Mouse (Mus musculus) Muller cell, postnatal 12 days (primary cell): ENCODE data around the gene Elovl6.

Source experiments
- DNase-seq: peaks from one replicate; pipeline ENCODE4 v3.0.0-alpha.2; 2015; ENCODE audit errors: inconsistent ontology term

The Elovl6 gene

DNA sequence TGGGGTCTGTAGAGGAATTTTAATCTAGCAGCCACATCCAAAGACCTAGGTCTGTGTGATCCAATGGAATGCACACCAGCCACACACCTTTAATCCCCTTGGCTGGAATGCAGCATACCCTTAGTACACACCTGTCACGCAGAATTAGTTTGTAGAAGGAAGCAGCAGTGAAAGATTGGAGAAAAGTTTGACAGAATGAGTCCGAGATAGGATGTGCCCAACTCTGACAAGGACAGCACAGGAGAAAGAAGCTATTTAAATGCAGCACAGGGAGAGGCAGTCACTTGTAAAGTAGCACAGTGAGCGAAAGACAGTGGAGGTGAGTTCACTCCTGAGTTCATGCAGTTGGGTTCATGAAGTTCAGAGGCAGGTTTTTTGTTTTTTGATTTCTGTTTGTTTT is 11.2 kb downstream of the Elovl6 start:
- DNase-seq, result no peak

DNA sequence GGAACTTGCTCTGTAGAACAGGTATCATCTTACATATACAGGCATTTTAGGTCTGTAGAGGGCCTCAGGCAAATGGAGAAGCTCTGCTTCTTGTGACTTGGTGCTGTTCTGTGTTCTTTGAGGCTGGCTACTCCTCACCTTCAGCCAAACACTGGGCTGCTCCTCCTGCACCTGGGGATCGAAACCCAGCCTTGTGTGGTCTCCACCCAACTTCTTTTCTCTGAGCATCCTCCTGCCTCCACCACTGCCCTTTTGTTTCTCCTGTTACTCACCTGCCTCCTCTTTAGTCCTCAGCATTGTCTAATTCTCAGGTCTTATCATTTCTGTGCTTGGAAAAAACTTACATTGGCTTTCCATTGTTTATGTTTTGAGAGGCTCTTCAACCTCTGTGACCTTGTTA is 12.1 kb downstream of the Elovl6 start:
- no peak for DNase-seq

DNA sequence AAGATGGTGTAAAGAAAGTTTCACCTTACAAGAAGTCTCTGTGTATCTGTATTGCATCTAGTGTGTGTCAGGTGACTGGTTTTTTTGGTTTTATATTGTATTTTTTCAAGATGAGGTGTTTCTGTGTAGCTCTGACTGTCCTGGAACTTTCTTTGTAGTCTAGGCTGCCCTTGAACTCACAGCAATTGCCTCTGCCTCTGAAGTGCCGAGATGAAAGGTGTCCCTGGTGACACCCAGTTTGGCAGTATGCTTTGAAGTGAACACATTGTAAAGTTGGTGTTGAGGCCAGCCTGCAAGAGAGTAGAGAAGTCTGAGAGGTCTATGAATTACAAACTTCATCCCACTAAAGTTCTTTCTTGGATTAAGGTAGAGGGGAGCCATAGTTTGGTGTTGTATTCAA is 13.1 kb downstream of the Elovl6 start:
- no peak for DNase-seq

DNA sequence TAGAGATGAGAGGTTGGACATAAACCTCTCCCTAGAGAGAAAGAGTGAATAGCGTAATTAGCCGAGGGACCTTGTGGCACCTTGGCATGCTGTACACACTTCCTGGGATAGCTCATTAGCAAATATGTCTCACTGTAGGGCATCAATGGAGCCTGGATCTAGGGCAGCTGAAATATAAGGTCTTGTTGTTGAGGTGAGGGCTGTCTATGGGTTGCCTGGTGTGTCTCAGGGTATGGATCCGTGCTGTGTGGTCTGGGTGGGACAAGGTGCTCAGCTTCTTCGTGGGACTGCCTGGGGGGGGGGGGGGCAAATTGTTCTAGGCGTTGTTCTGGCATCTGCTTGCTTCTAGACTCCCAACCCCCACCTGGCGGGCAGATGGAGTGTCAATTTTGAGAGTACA is 13.6 kb downstream of the Elovl6 start:
- no peak for DNase-seq

DNA sequence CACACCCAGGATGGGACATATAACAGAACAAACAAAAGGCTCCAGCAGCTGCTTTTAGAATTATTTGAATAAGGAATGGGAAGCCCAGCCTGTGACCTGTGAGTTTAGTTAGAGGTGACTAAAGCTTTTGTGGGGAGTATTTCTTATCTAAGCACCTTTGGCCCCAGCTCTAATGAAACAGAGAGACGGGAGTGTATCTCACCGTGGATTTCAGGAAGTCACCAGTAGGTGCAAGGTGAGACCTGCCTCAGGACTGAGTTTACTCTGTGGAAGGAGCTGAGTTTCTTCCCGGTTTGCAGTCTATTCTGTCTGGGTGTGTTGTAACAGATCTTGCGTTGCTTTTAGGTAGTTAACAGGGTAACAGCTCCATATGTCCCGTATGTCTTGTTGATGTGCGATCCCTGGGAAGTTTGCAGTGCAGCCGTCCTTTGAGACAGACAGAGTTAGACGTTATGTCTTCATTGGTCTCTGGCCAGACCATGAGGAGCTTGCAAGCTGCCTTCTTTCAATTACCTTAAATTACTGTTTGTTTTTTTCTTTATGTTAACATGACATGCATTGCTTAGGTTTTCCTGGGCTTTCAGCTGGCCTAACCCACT is 15.8 kb downstream of the Elovl6 start:
- DNase-seq, result no peak

DNA sequence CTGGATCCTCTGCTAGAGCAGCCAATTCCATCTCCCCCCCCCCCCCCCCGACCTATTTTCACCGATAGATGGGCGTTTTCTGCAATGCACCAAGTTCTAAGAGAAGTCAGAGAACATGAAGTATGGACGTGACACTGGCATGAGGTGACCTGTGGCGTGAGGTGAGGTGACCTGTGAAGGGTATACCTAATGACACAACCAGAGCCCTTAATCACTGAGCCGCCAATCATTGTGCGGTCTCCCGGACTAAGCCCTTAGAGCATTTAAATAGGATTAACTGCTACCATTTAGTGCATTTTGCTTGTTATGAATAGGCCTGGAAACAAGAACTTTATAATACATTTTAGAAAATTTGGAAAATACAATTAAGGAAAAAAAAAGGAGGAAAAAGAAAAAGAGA is 16.6 kb downstream of the Elovl6 start:
- no peak for DNase-seq

DNA sequence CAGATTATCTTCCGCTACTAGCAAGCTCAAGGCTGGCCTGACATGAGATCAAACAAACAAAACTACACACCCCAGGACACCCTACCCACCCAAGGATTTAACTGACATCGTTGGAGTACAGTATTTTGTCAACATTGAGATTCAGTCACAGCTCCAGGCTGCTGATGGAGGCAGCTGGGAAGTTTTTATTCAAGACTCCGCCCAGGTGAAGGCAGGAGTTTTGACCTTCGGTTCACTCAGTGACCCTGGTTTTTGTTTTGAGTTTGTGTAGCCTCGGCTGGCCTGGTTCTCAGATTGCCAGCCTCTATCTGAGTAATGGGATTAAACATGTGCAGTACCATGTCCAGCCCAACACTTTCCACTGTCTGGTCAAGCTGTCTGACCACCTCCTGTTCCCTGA is 17.4 kb downstream of the Elovl6 start:
- no peak for DNase-seq

DNA sequence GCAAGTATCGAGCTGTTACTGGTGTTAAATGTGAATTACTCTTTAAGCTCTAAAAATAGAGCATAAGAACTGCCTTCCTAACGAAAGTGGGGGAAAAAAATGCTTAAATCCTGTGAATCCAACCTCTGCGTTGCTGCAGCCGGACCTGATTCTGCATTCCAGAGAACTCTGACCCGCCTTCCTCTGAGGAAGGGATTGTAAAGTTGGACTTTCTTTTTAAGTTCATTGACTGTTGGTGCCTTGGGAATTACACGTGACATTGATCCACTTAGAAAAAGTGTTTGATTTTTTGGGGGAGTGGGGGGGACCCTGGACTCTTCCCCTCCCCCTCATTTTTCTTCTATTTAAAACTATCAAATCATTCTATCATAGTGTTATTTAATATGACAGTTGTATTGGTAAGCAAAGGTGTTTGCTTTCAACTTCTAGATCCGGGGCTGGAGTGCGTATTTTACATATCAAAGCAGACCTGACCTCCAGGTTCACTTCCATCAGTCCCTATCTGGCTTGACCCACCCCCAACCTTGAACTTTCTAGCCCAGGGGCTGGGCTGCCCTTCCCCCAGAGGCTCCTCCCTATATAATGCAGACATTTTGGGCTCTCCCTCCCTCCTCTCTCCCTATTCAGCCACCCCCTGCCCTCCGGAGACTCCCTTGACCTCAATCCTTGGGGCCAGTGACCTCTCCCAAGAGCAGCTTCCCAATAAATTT is 19.6 kb downstream of the Elovl6 start:
- no peak for DNase-seq

DNA sequence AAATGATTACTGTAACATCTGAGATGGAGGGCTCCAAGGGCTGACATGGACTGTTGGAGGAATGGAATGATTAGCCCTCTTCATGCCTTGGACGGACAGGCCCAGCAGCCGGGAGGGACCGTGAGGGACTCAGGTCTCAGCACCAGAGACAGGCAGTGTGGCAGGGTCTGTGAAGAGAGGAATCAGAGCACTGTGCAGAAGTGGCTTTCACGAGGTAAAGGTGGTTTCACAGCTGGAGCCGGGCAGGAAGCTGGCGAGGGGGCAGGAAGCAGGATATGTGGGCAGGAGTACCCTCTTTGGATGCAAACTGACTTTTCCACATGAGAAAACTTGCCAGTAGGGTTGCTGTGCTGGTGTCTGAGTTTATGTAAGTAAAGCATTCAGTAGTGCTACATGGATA is 20.2 kb downstream of the Elovl6 start:
- DNase-seq, result no peak

DNA sequence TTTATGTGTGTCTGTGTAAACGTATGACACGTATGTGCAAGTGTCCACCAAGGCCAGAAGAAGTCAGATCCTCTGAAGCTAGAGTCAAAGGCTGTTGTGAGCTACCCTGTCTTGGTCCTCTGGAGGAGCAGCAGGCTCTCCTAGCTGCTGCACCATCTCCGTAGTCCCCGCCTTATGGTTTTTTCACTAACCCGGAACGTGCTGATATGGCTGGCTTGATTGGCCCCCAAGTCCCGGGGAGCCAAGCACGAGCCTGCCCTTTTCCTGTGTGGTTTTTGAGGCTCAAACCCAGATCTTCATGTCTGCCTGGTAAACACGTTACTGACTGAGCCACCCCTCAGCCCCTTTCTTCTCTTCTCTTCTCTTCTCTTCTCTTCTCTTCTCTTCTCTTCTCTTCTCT is 21.0 kb downstream of the Elovl6 start:
- DNase-seq, result no peak

DNA sequence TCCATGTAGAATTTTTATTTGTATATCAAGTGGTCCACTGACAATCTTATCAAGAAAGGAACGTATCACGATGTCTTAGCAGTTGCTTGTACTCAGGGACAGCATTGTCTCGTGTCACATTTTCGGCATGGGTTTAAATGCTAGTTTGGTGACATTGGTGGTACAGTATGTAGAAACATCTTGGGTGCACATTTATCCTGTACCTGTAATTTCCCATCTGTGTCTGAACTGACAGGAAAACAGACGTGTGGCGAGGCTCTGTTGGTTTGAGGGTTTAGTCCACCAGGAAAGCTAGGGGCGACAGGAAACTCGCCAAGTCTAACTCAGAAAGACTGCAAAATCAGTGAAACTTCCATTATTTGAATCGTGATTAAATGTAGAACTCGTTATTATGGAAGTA is 21.5 kb downstream of the Elovl6 start:
- DNase-seq, result no peak

DNA sequence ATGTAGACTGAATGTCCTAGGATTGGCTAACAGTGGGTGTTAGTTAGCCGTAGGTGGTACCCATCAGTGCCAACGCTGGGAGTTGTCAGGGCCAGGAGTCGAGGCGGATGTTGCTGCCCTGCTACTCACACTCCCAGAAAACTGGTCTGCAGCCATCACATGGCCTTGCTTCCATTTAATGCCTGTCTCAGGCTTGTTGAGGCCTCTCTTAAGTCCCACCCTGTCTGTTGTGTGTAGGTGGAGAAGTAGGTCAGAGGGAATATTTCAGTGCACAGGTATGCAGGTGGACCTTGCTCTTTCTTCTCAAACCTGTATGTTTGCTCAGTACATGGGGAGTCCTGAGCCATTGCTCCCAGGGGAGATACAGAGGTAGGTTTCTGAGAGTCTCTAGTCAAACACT is 22.3 kb downstream of the Elovl6 start:
- DNase-seq, result no peak

DNA sequence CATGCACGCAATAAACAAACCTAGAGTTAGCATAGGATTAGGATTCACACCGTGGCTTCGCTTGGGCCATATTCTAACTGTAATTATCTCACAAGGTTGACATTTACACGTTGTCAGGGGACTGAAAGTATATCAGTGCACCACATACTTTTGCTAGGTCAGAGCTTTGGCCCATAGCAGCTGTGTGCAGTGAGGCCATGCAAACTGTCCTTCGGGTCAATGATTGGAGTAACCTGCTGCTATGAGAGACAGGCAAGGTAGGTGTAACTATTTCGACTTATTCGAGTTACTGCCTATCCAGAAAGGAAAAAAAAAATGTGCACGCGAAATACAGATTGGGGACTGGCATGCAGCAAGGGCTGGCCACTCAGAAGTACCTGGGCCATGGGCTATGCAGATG is 24.9 kb downstream of the Elovl6 start:
- no peak for DNase-seq

DNA sequence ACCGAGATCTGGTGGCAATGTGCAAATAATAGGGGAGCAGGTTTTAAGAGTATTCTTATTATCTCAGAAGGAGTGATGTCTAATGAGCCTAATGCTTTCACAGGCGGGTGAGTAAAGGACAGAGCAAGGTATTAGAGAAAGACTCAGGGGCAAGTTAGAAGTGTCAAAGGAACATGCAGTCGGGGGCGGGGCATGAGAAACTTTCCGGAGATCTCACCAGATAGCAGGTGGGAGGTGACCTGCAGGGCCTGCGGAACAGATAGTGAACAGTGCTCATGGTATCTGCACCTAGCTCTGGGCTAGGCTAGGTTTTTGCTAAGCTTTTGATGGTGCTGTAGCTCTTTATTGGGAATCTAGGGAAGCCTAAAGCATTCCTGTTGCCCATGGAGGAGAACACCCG is 25.4 kb downstream of the Elovl6 start:
- no peak for DNase-seq

DNA sequence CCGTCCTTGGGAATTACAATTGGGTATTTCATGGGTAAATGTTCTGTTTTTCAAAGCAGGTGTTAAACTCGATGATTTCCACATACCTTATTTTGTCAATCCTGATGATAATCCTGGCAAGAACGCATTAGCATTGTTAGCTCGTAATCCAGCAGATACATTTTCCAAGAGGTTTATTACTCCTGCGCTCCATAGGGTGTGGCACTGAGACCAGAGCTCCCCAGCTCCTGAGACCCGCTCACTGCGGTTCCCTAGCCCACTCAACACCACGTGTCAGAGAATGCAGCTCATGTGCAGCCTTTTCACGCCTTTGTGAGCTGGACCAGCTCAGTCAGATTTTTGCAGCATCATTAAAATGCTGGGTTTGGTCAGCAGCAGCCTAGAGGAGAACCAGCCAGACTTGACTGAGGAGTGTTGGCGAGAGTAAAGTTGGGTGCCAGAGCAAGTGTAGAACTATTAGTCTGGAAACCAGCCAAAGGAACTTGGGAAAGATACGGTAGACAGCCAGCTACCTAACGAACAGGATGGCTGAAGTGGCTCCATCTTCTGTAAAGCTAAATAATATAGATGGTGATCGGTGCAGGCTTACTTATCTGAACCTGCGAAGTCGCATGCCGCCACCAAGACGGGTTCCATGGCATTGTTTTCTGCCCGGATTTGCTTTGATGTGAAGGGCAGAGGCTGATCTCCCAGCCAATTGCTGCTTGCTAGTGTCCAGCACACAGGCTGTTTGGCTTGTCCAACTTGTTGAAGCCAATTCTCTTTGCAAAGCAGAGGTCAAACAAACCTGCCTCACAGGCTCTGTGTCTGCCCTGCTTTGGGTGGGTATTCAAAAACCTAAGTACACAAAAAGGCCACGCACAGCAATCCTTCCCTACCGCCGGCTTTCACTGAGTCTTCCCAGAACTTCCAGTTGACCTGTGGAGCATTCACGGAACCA is 26.1 kb downstream of the Elovl6 start:
- DNase-seq, result no peak

DNA sequence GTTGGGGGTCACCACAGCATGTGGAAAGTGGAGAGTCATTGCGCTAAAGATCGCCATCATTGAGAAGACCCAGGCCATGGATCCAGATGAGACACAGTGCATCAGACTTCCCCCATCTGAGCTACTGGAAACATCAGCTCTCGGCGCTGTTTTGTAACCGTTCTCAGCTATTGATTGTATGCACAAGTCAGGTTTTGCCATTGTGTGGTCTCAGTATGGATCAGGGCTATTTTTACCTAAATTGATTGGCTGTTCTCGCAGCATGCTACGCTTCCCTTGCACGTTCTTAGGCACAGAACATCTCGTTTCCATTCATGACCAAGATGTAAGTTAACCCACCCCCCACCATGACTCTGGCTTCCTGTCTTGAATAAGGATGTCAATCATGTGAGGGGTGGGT is 27.9 kb downstream of the Elovl6 start:
- no peak for DNase-seq

DNA sequence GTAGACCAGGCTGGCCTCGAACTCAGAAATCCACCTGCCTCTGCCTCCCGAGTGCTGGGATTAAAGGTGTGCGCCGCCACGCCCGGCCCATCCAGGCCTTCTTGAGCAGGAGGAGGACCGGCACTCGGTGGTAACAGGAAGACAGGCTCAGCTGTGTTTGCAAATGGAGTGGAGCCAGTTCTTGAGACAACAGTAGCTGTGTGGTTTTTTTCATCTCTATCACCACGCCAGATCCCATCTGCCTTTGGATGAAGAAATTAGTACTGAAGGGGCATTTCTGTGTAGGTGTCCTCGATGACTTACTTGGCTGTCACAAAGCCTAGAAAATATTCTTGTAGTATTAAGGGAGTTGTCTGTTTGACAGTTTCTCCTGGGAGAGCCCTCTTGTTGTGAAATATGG is 28.9 kb downstream of the Elovl6 start:
- no peak for DNase-seq

DNA sequence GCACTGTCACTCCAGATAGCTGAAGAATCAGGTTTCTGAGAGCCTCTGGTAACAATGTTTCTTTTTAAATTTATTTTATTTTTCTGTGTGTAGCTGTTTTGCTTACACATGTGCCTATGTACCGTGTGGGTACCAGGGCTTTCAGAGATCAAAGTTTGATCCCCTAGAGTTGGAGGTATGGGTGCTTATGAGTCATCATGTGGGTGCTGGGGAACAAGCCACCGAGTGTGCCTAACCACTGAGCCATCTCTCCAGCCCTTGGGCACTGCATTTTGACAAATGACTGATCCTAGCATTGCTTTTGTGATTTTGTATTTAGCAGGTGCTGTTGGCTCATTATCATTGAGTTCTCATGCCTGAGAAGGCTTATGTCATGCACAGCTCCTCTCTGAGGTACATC is 29.7 kb downstream of the Elovl6 start:
- no peak for DNase-seq

DNA sequence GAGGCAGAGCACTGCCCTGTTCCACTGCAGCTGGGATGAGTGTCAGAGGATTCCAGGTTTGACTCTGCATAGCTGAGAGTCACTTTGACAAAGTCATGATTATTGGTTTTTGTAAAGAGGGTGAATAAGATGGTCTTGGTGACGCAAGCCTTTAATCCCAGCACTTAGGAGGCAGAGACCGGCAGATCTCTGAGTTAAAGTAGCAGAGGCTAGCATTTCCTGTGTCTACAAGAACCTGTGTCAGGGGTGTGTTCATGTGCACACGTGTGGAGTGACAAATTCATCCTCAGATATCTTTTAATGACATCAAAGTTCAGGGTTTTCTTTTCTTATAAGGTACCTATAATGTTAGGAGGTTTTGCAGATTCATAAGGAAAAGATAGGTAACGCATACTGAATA is 30.3 kb downstream of the Elovl6 start:
- no peak for DNase-seq

DNA sequence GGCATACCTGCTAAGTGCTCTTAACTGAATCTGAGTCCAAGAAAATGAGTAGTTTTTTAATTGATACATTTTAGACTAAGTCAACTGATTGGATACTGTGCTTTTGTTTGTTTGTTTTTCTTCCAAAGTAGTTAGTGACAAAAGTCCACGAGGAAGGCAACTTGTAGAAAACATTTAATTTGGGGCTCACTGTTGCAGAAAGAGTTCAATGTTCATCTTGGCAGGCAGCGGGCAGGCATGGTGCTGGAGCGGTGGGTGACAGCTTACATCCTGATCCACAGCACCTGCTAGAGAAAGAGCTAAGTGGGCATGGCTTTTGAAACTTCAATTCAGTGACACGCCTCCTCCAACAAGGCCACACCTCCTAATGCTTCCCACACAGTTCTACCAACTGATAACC is 31.7 kb downstream of the Elovl6 start:
- no peak for DNase-seq

DNA sequence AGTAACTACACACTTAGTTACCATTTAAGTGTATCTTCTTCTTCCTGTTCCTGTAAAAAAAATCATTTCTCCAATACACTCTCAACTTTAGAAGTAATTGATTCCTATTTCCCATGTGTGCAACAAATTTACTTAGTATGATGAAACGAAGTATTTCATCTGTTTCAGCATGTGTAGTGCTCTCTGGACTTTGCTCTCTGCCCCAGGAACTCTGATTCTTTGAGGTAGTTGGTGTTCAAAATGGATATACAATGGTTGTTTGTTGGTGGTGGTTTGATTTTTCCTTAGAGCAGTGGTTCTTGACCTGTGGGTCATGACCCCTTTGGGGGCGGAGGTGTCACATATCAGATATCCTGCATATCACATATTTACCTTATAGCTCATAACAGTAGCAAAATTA is 32.7 kb downstream of the Elovl6 start:
- no peak for DNase-seq

DNA sequence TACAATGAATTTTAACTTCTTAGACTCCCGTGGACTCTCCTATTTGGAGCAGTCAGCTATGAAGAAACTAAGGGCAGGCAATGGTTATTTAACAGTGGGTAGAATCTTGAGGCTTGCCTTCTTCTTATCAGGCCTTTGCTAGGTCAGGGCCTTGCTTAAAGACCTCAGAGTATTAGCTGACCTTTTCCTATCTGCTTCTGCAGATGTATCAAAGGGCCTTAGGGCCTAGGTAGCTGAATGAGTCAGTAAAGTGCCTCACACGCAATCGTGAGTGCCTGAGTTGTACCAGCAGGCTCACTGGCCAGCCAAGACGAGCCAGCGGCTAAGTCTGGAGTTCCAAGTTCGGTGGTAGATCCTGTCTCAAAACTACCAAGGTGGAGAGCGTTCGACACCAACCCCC is 33.3 kb downstream of the Elovl6 start:
- no peak for DNase-seq

DNA sequence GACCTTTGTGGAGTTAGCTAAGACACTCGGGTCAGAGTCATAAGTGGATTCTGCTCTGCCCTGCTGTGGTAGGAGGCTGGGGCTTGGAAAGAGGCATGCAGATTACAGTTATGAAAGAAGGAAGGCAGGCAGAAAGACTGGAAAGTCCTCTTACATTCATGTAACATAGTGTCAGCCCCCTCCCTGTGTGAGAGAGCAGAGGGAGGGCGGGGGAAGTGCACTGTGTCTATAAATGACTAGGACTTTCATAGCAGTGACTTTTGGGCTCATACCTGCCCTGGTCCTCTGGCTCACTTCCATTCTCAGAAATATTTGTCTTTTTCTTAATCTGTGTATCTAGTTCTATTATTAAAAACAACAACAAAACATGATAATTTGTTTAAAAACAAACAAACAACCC is 33.9 kb downstream of the Elovl6 start:
- DNase-seq, result no peak
